Mouse (Mus musculus) megakaryocyte, embryonic 14.5 days (primary cell): ENCODE measurements around the gene Hddc2.

Experiments
- FLI1 ChIP-seq: IDR thresholded peaks from 2 replicates; pipeline ENCODE4 v1.6.1; 2012; ENCODE audit warnings: low read length, inconsistent platforms, mixed read lengths
- GATA1 ChIP-seq: IDR thresholded peaks from 3 replicates; pipeline ENCODE4 v1.6.1; 2012; ENCODE audit warnings: mixed read lengths, low read length, inconsistent platforms, borderline replicate concordance

DNA sequence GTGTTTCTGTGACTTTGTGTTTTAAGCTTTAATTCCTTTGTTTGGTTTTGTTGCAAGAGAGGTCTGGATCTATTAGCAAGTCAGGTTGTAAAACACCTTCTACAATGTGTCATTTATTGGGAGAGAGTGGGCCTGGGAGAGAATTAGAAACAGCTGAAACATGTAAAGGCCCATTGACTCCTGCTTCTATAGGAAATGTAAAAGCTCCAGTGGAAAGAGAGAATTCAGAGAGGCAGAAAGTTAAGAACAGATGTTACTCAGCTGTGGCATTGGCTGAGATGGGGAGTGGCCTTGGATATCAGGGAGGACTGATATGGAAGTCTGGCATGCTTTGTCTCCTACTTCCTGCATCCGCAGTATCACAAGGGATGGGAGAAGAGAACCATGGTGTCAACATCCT is 12.9 kb upstream of the Hddc2 start:
- no peak for TF ChIP-seq GATA1
- TF ChIP-seq FLI1 = no peak
